Mouse (Mus musculus) cortical plate, adult 2 months (tissue): ENCODE data around the gene Agbl5.

Experiments used
- CTCF ChIP-seq: fragments of 200-500 bp; IDR thresholded peaks from 2 replicates; pipeline ENCODE4 v1.5.1; 2011; ENCODE audit warnings: mild to moderate bottlenecking, control low read depth, low read length; ENCODE audit not compliant: insufficient read depth; ENCODE audit errors: extremely low read depth
- POLR2A ChIP-seq: fragments of 200-500 bp; IDR thresholded peaks from 2 replicates; pipeline ENCODE4 v1.6.1; 2011; ENCODE audit warnings: mild to moderate bottlenecking, low read length, control low read depth; ENCODE audit not compliant: insufficient read depth; ENCODE audit errors: extremely low read depth

- TF ChIP-seq POLR2A = no peak
- no peak for TF ChIP-seq CTCF
Observed at GRCm38 (mm10) chr5:30923119-30923518, 34.6 kb downstream of the Agbl5 start.
